Mouse (Mus musculus) urinary bladder, postnatal 25 days (tissue): Measurements from ENCODE around the gene Orai3.
"Not testable (repeated sequence)": the region's sequence is repeated elsewhere in the genome, so short reads cannot be mapped to it uniquely, and the experiment has no call there.

Source experiments
- DNase-seq: peaks from one replicate; pipeline ENCODE4 v3.0.0; 2022; ENCODE audit warnings: low spot score

Gene Orai3

DNA sequence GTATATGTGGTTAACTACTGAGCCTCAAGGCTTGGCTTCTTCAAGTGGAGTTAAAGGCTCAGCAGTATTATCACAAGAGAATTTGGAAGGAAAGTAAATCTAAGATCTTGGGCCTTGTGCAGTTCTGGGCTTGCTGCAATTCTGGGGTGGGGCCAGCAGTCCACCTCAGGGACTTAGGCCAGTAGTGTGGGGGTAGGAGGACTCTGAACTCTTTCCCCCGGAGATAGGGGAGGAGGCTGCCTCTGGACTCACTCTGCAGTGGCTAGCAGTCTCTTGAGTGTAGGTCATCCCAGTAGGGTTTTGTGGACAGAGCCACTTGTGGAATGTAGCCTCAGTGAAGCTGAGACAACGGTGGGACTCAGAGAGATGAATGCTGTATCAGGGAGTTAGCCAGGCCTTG lies 3.9 kb upstream of the Orai3 start:
- no peak for DNase-seq

DNA sequence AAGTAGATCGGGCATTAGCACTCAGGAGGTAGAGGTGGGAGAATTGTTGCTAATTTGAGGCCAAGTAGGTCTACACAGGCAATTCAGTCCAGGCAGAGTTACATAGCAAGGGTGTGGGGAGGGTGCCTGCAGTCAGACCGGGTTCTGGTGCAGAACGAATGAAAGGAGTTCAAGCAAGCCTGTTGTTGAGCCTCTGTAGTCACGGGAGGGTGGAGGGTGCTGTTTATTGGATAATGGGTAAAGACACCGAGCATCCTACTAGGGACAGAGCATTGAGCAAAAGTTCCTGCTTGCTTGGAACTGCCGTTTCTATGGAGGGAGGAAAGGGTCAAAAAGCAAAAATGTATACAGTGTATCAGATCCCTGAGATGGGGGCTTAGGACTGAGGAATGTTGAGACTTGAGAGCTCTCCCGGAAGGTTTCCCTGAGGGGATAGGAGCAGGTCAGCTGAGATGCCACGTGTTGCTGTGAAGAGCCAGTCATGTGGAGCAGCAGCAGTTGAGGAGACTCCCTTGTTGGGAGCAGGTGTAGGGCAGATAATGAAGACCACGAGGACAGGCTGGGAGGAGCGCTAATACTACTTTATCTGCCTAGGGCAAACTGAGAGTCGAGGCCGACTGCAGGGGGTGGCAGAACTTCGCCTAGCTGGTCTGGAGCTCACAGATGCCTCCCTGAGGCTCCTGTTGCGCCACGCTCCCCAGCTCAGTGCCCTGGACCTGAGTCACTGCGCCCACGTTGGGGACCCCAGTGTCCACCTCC lies 2.6 kb upstream of the Orai3 start:
- DNase-seq: no peak

DNA sequence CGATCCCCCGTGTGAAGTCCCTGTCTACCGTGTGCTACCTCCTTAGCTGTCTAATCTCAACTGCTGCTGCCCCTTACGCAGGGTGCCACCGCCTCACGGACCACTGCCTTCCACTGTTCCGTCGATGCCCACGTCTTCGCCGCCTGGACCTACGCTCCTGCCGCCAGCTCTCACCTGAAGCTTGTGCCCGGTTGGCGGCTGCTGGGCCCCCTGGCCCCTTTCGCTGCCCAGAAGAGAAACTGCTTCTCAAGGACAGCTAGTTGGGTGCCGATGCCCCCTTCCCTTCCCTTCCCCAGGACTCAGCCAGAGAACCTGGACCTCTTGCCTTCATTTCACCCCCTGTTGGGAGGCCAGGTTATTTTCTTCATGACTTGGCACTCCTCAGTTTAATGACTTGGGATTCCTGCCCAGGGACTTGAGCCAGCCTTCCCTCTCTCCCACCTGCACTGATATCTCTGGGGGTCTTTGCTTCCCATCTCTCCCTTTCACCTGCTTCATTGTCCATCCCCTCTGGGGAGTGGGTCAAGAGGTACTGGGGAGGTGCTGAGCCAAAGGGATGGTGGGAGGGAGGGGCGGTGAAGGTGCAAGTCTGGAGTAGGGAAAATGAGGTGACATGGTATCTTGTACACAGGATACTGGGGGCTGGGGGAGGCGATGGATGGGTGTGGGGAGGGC lies 1.8 kb upstream of the Orai3 start:
- no peak for DNase-seq

DNA sequence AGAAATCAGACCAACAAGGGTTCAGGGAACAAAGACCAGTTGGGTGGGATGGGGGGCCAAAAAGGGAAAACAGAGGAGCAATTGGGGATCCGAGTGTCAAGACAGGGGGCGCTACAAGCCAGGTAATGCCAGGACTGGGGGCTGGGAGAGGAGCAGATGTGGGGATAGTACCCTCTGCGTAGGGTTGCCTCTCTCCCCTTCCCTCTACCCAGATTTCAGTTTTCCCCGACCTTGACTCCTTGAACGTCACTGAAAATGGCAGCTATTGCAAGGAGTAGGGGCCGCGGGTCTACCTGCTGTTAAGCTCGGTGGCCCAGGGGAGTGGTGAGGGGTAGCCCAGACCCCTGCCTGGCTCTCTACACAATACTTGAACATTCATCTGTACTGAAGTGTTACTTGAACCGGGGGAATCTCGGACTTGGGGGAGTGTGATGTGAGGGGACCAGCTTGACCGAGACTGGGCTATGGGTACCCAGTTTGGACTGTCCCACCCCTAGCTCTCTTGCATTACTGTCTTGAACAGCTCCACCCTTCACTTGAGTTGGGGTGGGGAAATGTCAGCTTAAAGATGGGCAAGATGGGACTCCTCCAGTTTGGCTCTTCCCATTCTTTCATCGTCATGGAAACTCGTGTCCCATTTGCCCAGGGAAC lies 1.1 kb upstream of the Orai3 start:
- DNase-seq: no peak

DNA sequence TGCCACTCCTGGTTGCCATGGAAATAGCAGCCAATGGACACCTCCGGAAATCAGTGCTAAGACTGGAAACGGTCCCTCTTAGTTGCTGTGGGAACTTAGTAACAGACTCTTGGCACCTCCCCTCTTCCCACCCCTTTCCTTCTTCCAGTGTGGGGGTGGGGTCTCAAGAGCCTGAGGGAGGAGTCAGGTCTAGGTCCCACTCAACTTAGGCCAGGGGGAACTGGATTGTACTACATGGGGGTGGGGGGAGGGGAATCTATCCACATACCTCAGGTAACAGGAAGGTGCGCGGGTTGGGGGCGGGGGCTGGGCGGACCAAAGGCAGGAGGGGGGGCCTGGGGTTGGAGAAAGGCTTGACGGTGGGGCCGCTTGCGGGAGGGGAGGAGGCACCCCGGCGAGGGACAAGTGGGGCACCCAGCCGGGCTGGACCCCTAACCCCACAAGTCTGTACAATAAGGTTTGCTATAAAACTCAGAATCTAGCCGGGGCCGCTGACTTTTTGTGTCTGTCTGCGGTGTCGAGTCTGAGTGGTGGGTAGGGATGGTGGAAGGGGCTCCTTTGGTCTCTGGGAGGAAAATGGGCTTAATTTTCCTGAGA lies 520 bp upstream of the Orai3 start:
- peak; percentile 86 for DNase-seq

DNA sequence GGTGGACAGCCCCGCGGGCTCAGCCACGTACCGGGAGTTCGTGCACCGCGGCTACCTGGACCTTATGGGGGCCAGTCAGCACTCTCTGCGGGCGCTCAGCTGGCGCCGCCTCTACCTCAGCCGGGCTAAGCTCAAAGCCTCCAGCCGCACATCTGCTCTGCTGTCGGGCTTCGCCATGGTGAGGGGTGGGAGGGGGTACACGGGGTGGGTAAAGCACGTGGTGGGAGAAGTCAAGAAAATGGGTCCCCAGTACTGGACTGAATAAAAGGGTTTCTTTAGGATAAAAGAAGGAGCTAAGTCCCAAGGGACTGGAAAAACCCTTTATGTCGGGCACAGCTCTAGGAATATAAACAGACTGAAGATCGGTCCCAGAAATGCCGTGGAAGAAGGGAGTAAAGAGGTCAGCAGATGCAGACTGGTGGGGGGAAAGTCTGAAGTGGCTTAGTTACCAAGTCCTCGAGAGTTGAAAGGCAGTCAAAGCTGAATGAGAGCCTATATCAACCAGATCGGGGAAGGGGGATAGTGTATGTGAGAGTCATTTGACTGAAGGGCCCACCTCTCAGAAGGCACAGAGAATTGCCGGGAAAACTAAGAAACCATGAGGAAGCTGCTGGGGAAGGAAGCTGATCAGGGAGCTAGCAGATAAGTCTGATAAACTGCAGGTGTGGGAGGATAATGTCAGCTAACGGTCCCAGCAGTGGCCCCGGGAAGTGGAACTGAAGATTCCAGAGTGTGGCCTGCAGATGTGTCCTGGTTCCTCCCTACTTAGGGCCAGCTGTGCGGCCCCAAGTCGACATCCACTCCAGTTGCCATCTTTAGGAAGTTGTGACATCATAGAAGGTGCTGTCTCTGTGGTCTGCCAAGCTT lies 657 bp downstream of the Orai3 start:
- no peak for DNase-seq

DNA sequence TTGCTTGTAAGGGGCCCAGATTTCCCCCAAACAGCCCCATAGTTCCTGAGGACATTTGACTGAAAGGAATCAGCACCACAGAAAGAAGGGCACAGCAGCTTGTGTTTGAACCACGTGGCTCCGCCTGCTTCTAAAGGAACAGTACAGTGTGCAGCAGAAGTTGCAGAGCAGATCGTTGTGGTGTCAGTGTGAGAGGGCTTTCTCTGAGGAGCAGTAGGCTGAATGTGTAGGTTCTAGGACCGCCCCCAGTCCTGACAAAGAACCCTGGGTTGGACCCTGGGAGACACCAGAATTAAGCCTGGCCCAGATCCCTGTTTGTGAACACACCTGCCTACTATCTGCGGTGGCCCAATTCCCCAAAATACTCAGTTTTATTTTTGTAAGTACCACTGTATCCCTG lies 1.6 kb downstream of the Orai3 start:
- DNase-seq: no peak

DNA sequence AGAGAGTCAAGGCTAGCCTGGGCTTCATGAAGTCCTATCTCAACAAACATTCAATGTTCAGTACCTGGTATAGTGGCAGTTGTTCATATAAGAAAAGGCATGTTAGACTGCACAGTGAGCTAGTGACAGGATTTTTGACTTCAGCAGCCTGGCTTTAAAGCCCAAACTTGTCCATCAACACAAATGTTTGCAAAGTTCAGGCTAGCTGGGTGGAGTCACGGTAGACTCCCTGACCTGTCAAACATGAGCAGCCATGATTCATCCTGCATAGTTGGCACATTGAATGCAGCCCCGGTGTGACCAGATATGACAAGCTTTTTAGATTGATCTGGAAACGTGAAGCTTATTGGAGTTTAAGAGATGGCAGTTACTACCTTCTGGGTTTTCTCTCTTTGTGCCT lies 2.5 kb downstream of the Orai3 start:
- DNase-seq: no peak

DNA sequence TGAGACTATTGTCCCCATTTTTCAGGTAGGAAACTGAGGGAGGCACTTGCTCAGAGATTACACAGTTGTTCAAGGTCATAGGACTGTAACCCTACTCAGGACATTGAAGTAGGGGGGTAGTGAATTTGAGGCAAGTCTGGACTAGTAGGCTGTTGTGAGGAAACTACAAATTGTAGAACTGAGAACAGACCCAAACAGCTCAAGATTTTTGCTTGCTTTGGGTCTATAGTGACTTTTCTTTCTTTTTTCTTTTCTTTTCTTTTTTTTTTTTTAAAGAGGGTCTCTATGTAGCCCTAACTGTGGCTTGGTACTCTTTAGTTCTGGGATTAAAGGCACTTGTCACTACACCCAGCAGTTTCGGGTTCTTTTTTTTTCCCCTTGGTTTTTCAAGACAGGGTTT lies 2.9 kb downstream of the Orai3 start:
- no peak for DNase-seq

DNA sequence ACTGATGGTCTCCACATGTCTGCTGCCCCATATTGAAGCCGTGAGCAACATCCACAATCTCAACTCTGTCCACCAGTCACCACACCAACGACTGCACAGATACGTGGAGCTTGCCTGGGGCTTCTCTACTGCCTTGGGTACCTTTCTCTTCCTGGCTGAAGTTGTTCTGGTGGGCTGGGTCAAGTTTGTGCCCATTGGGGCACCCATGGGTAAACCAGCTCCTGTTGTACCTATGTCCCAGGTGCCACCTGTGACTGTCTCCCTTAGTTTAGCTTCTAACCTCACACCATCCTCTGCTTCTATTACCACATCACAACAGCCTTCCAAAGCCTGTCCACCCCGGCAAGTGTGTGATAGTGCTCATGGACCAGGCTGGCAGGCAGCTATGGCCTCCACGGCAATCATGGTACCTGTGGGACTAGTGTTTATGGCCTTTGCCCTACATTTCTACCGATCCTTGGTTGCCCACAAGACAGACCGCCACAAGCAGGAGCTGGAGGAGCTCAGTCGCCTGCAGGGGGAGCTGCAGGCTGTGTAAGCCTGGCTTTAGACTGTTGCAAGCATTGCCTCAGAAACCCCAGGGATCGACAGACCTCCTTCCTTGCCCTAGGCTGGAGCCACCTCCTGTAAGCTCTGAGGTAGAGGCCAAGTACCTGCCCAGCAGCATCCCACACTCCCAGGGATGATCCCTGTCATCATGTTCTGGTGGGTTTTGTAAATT lies 4.2 kb downstream of the Orai3 start:
- DNase-seq: no peak

DNA sequence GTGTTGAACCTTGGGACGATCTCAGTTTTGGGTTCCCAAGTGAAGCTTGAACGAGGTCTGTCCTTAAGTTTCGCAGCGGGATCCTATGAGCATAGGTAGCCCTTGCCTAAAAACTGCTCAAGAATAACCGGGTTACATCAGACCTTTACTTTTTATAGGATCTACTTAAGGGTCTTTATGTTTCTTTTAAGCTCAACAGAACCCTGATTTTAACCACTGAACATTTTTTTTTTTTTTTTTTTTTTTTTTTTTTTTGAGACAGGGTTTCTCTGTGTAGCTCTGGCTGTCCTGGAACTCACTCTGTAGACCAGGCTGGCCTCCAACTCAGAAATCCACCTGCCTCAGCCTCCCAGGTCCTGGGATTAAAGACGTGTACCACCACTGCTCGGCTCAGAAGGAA lies 6.2 kb downstream of the Orai3 start:
- not testable (repeated sequence) for DNase-seq

DNA sequence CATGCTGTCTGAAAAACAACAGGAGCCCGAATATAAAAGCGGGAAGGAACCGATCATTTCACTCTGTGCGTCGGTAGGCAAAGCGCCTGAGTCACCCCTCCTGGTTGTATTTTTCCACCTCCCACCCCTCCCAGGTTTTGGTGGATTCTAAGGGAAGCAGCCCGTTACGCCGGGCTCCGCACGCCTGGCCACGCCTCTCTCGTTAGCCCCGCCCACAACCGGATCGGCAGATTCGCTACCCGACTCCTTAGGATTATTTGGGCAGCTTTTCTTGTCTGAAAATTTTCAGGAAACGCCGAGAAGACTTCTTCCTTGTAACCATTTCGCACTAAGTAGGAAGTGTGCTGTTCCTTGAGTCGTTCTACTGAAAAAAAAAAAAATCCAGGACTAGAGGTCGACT lies 6.8 kb downstream of the Orai3 start, which contains the start of gene Setd1a:
Setd1a (plus strand) TSS at position 245 of the 400 bp plus-strand sequence.
- peak; percentile 86 for DNase-seq

DNA sequence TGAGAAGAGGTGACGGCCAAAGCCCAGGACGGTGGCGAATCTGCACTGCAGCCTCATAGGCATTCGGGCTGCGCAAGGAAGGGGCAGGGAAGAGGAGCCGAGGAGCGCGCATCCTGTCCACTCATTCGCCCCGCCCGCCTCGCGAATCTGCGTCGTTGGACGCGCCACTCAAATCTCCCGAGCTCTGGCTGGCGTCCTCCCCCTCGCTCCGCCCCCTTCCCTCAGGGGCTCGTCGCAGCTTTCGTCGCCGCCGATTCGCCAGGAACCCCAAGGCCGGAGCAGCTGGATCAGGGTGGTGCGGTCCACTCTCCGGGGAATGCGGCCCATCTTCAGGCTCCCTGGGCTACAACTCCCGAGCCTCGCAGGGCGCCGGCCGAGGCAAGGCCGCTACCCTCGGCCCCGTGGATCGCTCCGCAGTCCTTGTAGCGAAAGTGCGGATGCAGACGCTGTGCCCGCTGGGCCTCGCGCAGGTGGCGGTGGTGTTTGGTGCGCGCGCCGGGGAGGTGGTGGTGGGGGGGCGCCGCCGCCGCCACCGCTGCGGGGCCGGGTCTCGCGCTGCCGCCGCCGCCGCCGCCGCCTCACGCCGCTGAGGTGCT lies 7.4 kb downstream of the Orai3 start:
- peak; percentile 95 for DNase-seq

DNA sequence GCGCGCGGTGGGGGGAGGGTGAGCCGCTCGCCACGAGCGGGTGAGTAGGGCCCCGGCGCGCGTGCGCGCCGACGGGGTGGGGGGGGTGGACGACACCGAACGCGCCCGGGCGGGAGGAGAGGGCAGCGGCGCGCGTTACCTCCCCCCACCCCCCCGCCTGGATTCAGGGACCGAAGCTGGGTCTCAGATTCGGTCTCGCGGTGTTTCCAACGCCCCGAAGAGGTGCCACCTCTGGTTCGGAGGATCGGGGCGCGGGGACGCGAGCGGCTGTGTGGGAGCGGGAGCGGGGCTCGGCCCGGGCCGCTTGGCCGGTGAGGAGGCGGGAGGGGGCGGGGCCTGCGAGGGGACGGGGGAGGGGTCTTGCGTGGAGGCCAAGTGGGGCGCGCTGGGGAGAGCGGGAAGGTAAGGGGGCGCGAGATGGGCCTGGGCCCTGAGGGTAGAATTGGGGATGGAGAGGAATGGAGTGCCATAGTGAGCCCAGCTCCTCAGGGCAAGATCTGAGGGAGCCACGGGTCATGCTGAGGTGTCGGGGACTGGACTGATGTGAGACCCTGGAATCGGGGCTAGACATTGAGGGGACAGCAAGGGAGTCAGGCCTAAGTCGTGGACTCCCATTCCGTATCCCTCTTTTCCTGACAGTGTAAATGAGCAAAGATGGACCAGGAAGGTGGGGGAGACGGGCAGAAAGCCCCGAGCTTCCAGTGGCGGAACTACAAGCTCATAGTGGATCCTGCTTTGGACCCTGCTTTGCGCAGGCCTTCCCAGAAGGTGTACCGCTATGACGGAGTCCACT lies 8.1 kb downstream of the Orai3 start:
- peak; percentile 63 for DNase-seq

DNA sequence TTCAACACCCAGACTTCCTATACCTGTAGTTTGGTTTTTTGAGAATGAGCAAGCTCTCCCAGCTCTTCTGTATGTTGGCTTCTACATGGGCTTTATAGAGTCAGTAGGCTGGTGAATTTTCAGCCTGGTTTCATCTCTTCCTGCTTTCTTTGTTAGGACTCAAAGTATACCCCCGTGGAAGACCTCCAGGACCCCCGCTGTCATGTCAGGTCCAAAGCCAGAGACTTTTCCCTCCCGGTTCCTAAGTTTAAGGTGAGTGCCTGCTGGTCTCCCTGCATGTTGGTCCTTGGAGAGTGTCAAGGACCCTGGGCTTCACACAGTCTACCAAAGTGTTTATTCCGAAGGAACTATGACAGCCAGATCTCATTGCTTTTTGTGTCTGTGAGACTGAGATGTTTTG lies 8.7 kb downstream of the Orai3 start:
- DNase-seq: no peak

DNA sequence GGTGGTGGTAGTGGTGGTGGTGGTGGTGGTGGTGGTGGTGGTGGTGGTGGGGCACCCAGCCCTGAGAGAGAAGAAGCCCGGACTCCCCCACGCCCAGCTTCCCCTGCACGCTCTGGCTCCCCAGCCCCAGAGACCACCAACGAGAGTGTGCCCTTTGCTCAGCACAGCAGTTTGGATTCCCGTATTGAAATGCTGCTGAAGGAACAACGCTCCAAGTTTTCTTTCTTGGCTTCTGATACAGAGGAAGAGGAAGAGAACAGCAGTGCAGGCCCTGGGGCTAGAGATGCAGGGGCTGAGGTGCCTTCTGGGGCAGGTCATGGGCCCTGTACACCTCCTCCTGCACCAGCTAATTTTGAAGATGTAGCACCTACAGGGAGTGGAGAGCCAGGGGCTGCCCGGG lies 15.7 kb downstream of the Orai3 start, which contains the start of gene Gm49388:
Gm49388 (plus strand) TSS at position 301 of the 400 bp plus-strand sequence.
- DNase-seq: no peak

DNA sequence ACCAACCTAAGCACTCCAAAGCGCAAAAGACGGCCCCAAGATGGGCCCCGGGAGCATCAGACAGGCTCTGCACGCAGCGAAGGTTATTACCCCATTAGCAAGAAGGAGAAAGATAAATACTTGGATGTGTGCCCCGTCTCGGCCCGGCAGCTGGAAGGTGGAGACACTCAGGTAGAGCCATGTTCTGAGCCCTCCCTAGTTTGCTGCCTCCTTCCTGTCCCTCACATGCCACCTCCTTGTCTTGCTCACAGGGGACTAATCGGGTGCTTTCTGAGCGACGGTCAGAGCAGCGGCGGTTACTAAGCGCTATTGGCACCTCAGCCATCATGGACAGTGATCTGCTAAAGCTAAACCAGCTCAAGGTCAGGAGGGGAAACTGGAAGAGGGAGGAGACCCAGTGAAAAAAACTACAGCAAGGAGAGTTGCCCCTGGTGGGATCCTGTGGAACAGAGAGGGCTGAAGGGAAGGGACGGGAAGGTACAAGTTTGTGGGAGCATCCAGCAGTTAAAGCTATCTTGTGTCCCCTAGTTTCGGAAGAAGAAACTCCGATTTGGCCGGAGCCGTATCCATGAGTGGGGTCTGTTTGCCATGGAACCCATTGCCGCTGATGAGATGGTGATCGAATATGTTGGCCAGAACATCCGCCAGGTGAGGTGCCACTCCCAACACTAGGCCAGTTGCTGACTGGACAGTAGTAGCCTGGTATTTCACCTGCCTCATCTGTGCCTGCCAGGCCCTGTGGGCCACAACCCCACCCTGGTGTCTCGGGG lies 27.6 kb downstream of the Orai3 start:
- no peak for DNase-seq

DNA sequence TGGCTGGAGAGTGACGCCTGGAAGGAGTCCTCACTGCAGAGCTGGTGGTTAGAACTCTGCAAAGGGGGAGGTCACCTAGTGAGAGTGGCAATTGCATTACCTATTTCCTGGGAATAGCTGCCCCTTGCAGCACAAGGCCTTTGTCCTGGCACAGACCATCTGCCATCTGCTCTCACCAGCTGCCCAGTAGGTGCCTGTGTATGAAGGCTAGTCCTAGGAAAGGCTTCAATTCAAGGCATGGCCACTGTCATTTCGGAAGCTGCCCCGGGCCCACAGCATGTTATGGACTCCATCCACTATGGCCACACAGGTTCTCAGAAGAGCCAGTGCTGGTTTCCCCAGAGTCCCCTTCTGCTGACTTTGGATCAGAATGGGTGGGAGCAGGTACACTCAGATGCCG lies 29.0 kb downstream of the Orai3 start:
- no peak for DNase-seq

DNA sequence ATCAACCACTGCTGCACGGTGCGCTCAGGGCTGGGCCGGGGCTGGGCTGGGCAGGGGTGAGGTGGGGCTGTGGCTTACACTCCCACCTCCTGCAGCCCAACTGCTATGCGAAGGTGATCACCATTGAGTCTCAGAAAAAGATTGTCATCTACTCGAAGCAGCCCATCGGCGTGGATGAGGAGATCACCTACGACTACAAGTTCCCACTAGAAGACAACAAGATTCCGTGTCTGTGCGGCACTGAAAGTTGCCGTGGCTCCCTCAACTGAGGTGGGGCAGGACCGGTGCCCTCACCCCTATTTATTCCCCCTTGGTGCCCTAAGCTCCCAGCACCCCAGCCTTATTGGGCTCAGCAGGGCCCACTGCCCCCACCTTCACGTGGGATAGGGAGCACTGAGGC lies 29.6 kb downstream of the Orai3 start:
- no peak for DNase-seq
